Mouse (Mus musculus) hindbrain, embryonic 13.5 days (tissue): ENCODE measurements around the gene Inip. TPM values are rescaled to one million over a fixed set of nuclear protein-coding genes. Genes with fewer than 3 reads are reported as not detected.
A peak's percentile ranks its signal among the peaks of the same experiment; 100 is the strongest.

Experiments used
- ATAC-seq: fragments of 200-750 bp; cut with Nextera tagmentation; 2 replicates; pipeline ENCODE4 v1.8.0; 2017; ENCODE audit warnings: moderate TSS enrichment; ENCODE audit not compliant: low FRiP score
- H3K27ac ChIP-seq: fragments of 300-500 bp; sonication (generic); 2 replicates; pipeline ENCODE4 v1.5.1; 2015; ENCODE audit warnings: inconsistent platforms, mild to moderate bottlenecking, moderate library complexity
- H3K27me3 ChIP-seq: fragments of 300-500 bp; sonication (generic); 2 replicates; pipeline ENCODE4 v1.6.1; 2015; ENCODE audit warnings: mild to moderate bottlenecking, inconsistent platforms
- H3K36me3 ChIP-seq: fragments of 300-500 bp; sonication (generic); 2 replicates; pipeline ENCODE4 v1.6.1; 2015; ENCODE audit warnings: mild to moderate bottlenecking, inconsistent platforms
- H3K4me1 ChIP-seq: fragments of 300-500 bp; sonication (generic); replicated peaks from 2 replicates; pipeline ENCODE4 v1.6.1; 2015; ENCODE audit warnings: inconsistent platforms
- H3K4me2 ChIP-seq: fragments of 300-500 bp; sonication (generic); 2 replicates; pipeline ENCODE4 v1.6.1; 2015; ENCODE audit warnings: inconsistent platforms, mild to moderate bottlenecking, moderate library complexity
- H3K4me3 ChIP-seq: fragments of 300-500 bp; sonication (generic); 2 replicates; pipeline ENCODE4 v1.5.1; 2015; ENCODE audit warnings: mild to moderate bottlenecking, inconsistent platforms
- H3K9ac ChIP-seq: fragments of 300-500 bp; sonication (generic); 2 replicates; pipeline ENCODE4 v1.6.1; 2015; ENCODE audit warnings: mild to moderate bottlenecking, inconsistent platforms
- H3K9me3 ChIP-seq: fragments of 300-500 bp; sonication (generic); 2 replicates; pipeline ENCODE4 v1.6.1; 2016; ENCODE audit warnings: inconsistent platforms
- WGBS: fragments of 180-500 bp; shearing (Covaris S2); methylation state at CpG from one replicate; pipeline ENCODE4 v1.1.7; 2015; 5-methylcytosine and 5-hydroxymethylcytosine counted together
- polyA plus RNA-seq: library from polyadenylated mRNA; unstranded; fragments of >200 nt; fragmentation: Nextera tagmentation; extraction: Ambion mirVana; gene quantifications from 2 replicates; pipeline ENCODE4 v1.2.1, GENCODE M21; 2015

Inip gene
- polyA plus RNA-seq, 1 experiment from 2014 or later: 69.3 TPM

DNA sequence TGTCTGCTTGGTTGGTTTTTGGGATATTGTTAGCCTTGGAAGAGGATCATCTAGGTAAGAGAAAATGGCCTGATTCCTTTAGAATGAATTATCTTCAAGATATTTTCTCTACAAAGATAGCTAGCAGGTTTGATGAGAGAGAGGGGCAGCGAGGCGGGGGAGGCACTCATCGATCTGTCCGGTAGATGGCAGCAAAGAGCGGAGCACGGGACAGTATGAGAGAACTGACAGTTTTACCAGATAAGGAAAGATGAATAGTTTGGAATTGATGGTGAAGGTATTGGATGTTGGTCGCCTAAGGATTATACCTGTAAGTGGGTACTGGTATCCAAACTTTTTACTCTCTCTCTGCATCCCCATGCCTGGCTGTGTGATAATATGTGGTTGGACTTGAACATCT, 14.7 kb downstream of the Inip start:
- no peak overlapping the region for H3K4me3 ChIP-seq
- ATAC-seq: no peak
- WGBS: 0% methylated on average over 7 of the region's 7 CpGs
- no peak overlapping the region for H3K27ac ChIP-seq
- peaks cover 11% of the 10 kb centered on the region for H3K4me1 ChIP-seq
- H3K9ac ChIP-seq: no peak overlapping the region
- H3K27me3 ChIP-seq: no peaks in the 10 kb centered on the region
- no peak overlapping the region for H3K4me2 ChIP-seq
- H3K9me3 ChIP-seq: no peaks in the 10 kb centered on the region
- no peaks in the 10 kb centered on the region for H3K36me3 ChIP-seq

DNA sequence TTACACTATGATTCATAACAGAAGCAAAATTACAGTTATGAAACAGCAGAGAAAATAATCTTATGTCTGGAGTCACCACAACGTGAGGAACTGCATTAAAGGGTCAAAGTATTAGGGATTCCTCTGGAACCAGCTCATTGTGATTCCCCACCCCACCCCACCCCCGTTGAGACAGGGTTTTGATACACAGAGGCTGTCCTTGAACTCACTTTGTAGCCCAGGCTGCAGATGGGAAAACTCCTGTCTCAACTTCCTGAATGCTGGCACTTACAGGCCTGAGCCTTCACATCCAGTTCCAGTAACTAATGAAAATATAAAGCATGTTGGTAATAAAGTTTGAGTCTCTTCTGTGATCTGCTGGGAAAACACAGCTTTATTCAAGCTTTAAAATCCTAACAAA, 16.0 kb downstream of the Inip start:
- H3K27me3 ChIP-seq: no peaks in the 10 kb centered on the region
- no peak for ATAC-seq
- no peak overlapping the region for H3K27ac ChIP-seq
- no peaks in the 10 kb centered on the region for H3K9me3 ChIP-seq
- H3K4me3 ChIP-seq: no peak overlapping the region
- peaks cover 13% of the 10 kb centered on the region for H3K4me1 ChIP-seq
- no peak overlapping the region for H3K9ac ChIP-seq
- no peaks in the 10 kb centered on the region for H3K36me3 ChIP-seq
- no peak overlapping the region for H3K4me2 ChIP-seq
- WGBS: 31% methylated on average over 2 of the region's 2 CpGs

DNA sequence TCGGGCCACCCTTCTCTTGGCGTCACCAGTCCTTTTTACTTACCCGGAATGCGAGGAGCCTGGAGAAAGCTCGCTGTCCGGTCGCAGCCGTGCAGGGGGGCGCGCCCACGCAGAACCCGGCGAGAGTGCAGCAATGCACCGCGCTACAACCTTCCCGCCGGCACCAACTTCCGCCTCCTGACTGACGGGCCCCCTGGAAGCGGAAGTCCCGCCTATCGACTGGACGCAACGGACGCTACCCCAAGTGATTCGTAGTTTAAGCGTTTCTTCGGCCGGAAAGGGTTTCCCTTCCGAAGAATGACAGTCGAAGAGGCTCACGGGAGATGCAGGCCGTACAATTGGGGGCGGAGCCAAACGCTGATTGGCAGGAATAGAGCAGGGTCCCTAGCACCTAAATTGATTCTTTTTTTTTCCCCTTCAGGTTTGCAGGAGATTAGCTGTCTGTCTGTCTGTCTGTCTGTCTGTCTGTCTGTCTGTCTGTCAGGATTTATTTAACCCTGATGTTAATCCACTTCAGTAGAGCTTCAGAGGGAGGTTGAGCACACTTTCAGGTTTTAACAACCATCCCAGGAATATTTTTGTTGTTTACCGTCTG, 17.6 kb downstream of the Inip start:
- peak; percentile 97 for ATAC-seq
- H3K9ac ChIP-seq: peak overlapping the region; percentile 78
- peak overlapping the region; percentile 78 for H3K27ac ChIP-seq
- peak overlapping the region; percentile 68 for H3K4me3 ChIP-seq
- H3K9me3 ChIP-seq: no peaks in the 10 kb centered on the region
- H3K4me1 ChIP-seq: peaks cover 13% of the 10 kb centered on the region
- H3K27me3 ChIP-seq: no peaks in the 10 kb centered on the region
- peak overlapping the region; percentile 96 for H3K4me2 ChIP-seq
- no peaks in the 10 kb centered on the region for H3K36me3 ChIP-seq
- WGBS: 1% methylated on average over 36 of the region's 36 CpGs

DNA sequence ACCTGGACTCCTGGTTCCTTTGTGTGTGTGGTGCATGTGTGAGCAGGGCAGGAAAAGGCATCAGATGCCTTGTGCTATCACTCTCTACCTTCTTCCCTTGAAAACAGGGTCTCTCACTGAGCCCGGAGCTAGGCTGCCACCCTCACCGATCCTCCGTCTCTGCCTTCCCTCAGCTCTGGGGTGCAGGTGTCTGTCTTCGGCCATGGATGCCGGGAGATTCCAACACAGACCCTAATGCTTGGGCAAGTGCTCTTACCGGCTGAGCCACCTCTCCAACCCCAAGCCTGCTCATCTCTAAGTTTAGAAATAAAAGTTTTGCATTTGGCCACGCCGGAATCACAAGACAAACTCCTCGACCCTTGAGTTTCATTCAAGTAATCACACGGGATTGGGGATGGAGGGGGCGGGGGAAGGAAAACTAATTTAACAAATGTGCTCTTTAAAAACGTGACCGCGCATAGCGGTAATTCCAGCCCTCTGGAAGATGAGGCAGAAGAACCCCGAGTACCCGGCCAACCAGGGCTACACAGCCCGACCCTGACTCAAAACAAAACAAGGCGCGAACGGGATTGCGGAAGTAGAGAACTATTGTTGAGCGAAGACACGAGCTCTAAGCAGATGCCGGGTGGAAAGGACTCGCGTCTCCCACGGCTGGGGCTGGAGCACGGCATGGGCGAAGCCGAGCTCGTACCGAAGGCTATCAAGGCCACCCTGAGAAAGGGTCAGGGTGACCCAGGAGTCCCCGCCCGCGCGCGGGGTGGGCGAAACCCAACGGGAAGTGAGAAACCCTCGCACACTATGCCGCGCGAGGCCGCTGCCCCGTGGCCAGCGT, 18.3 kb downstream of the Inip start:
- under 1% methylated on average over 47 of the region's 47 CpGs for WGBS
- Histone ChIP-seq H3K36me3 (no peaks in the 10 kb centered on the region), H3K9ac (peak overlapping the region; percentile 78), H3K27me3 (no peaks in the 10 kb centered on the region), H3K9me3 (no peaks in the 10 kb centered on the region), H3K27ac (peak overlapping the region; percentile 78), H3K4me1 (peaks cover 13% of the 10 kb centered on the region), H3K4me3 (peak overlapping the region; percentile 68), H3K4me2 (peak overlapping the region; percentile 96)
- peak; percentile 80 for ATAC-seq

DNA sequence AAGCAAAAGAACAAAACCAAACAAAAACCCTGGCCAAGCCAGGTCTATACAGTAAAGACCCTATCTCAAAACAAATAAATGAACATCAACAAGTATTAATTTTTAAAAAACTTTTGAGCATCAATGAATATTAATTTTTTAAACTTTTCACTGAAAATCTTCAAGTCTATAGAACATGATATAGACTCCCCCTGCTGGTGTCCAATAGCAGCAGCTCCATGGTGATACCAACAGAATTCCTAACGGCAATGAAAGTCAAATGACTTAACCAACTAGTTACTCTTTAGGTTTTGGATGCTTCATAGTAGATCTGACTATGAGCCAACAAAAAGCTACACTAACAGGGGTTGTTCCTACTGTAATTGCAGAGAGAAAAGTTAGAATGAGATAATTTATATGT, 20.8 kb downstream of the Inip start:
- no peak overlapping the region for H3K27ac ChIP-seq
- WGBS: 9% methylated on average over 1 of the region's 1 CpGs
- H3K4me1 ChIP-seq: peaks cover 13% of the 10 kb centered on the region
- H3K4me2 ChIP-seq: no peak overlapping the region
- no peak for ATAC-seq
- H3K9ac ChIP-seq: no peak overlapping the region
- H3K36me3 ChIP-seq: no peaks in the 10 kb centered on the region
- no peaks in the 10 kb centered on the region for H3K9me3 ChIP-seq
- no peak overlapping the region for H3K4me3 ChIP-seq
- no peaks in the 10 kb centered on the region for H3K27me3 ChIP-seq

DNA sequence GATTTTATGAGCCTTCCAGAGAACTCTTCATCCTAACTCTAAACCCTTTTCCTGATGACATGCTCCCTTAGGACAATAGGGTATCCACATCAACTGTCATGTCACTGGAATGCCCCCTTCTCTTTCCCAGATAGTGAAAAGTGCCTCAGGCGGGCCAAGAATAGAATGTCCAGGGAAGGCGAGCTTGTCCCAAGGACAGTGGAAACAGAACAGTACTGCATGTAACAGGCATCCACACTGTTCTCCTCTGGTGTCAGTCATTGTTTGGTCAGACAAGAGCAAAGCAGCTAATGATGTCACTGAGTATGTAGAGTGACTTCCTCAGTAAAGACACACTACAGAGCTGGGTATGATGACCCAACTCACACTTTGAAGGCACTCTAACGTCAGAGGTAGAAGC, 23.6 kb downstream of the Inip start:
- Histone ChIP-seq H3K4me2 (no peak overlapping the region), H3K9ac (no peak overlapping the region), H3K36me3 (peaks cover 12% of the 10 kb centered on the region), H3K27me3 (no peaks in the 10 kb centered on the region), H3K4me1 (peaks cover 10% of the 10 kb centered on the region), H3K4me3 (no peak overlapping the region), H3K9me3 (no peaks in the 10 kb centered on the region), H3K27ac (no peak overlapping the region)
- WGBS: 81% methylated on average over 3 of the region's 3 CpGs
- ATAC-seq: no peak

DNA sequence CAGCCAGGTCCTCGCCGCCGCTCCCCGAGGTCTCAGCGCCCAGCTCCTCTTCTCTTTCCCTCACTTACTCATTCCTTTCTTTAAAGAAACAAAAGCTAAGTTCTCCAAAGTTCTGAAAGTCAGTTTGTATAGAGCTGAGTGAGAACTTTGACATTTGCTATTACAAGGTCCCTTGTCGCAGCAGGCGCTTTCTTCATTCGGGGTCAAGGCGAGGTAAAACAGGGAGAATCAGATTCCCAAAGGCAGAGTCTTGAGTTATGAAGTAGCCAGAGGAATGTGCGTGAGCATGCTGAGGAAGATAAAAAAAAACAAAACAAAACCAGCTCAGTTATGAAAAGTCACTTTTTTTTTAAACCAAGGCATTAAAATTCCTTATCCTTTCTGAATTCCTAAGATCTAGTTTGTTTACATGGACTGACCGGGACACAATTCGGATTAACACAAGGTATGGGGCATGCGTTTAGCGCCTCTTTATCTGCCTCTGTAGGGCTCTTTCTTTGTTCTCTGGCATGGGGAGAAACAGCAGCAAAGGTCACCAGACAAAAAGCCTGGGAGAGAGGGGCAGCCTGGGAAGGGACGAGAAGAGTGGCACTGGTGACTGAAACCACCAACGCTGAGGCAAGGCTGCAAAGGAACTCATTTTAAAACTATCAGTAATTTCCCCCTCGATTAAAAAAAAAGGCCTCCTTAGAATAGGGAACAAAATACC, 29.1 kb downstream of the Inip start:
- H3K27ac ChIP-seq: no peak overlapping the region
- H3K36me3 ChIP-seq: peaks cover 40% of the 10 kb centered on the region
- no peak overlapping the region for H3K4me2 ChIP-seq
- 28% methylated on average over 17 of the region's 17 CpGs for WGBS
- no peaks in the 10 kb centered on the region for H3K9me3 ChIP-seq
- no peak overlapping the region for H3K4me3 ChIP-seq
- peaks cover 7% of the 10 kb centered on the region; the same call in 1 of the 2 replicates for H3K4me1 ChIP-seq
- no peak for ATAC-seq
- no peak overlapping the region for H3K9ac ChIP-seq
- H3K27me3 ChIP-seq: no peaks in the 10 kb centered on the region

DNA sequence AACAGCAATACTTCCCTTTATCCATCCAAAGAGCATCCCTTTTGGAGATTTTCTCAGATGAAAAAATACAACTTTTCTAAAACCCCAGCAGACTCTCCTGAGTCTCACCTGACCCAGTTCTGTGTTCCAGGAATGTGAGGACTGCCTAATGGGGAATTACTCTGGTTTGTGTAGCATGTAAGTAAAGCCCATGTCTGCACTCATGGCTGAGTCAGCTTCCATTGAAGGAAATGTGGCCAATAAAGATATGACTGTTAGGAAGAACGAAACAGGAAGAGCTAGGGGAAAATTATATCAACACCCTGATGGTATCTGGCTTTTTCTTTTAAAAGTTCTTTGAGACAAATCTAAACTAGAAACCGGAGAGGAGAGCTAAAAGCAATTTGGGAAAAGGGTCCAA, 33.7 kb downstream of the Inip start:
- H3K4me1 ChIP-seq: peaks cover 22% of the 10 kb centered on the region
- no peaks in the 10 kb centered on the region for H3K9me3 ChIP-seq
- no peak overlapping the region for H3K27ac ChIP-seq
- no peak overlapping the region for H3K9ac ChIP-seq
- H3K27me3 ChIP-seq: no peaks in the 10 kb centered on the region
- H3K4me2 ChIP-seq: no peak overlapping the region
- ATAC-seq: no peak
- no peak overlapping the region for H3K4me3 ChIP-seq
- H3K36me3 ChIP-seq: peaks cover 28% of the 10 kb centered on the region
- 88% methylated on average over 2 of the region's 2 CpGs for WGBS

DNA sequence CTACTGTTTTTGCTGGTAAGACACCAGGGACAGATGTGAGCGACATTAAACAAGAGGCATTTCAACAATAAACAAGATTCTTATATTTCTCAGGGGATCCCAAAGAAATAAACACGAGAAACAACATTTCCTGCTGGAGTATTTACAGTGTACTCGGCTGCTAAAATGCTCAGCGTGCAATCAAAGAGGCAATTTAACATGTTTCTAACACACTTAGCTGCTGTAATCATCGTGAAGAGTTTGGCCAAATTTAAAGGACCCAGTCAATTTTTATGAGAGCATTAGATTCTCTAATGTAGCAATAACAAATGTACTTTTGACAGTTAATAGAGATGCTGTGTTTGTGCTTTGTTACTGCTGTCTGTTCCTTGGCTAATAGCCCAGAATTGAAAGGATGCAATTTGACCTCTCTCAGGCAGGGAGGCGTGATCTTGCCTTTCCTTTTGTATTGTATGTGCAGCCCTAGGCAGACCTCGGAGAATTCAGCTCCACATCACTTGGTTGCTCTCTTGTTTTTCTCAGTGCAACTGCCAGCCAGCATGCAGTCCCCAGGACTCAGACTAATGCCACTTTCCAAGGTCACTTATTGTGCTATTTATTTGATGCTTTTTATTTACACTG, 35.9 kb downstream of the Inip start:
- Histone ChIP-seq H3K4me3 (no peak overlapping the region), H3K36me3 (peaks cover 9% of the 10 kb centered on the region), H3K4me1 (peaks cover 19% of the 10 kb centered on the region), H3K27ac (peak overlapping the region; percentile 72), H3K9me3 (no peaks in the 10 kb centered on the region), H3K9ac (peak overlapping the region; percentile 43), H3K4me2 (peak overlapping the region; percentile 17; the same call in 1 of the 2 replicates), H3K27me3 (no peaks in the 10 kb centered on the region)
- peak; percentile 67 for ATAC-seq
- WGBS: 19% methylated on average over 7 of the region's 7 CpGs

DNA sequence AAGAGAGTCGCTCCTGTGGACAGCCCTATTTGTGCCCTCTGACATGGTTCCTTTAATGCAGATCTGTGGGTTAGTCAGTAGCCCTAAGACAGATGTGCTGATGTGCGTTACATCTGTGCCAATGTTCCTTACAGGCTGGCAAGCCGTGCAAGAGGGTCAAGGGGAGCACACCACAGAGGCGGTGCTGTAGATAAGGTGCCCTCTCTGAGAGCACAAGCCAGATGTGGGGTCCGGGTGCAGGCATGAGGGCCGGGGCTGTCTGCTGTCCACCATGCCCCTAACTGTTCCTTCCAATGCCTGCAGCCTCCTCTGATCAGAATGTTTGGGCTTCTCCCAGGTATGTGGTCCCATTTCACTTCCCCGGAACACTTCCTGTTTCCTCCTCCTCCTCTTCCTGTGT, 36.4 kb downstream of the Inip start:
- peaks cover 22% of the 10 kb centered on the region for H3K4me1 ChIP-seq
- peak; percentile 14; the same call in 1 of the 2 replicates for ATAC-seq
- 73% methylated on average over 7 of the region's 7 CpGs for WGBS
- H3K36me3 ChIP-seq: peaks cover 4% of the 10 kb centered on the region
- no peaks in the 10 kb centered on the region for H3K9me3 ChIP-seq
- H3K27ac ChIP-seq: peak overlapping the region; percentile 72
- H3K4me3 ChIP-seq: no peak overlapping the region
- H3K9ac ChIP-seq: peak overlapping the region; percentile 43
- 0 out of 2 replicates have a peak overlapping the region, but pooled peaks have one; percentile 17 for H3K4me2 ChIP-seq
- no peaks in the 10 kb centered on the region for H3K27me3 ChIP-seq

DNA sequence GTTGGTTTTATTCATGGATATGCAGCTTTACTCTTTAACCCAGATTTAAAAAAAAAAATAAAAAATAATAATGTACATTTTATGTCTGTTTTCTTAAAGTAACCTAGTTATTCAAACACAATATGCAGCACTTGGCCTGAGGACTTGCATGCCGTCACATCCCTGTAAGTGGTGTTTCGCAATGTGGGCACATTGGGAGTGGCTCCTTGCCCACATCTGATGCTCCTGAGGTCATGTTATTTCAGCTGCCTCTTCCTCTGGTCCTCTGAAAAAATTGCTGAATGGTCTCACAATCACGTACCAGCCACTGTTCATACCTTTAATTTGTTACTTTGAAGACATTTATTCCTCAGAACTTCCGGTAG, 40.0 kb downstream of the Inip start:
- H3K4me3 ChIP-seq: no peak overlapping the region
- H3K36me3 ChIP-seq: no peaks in the 10 kb centered on the region; the same call in 1 of the 2 replicates
- WGBS: 87% methylated on average over 4 of the region's 4 CpGs
- H3K27ac ChIP-seq: no peak overlapping the region
- H3K9ac ChIP-seq: no peak overlapping the region
- no peak overlapping the region for H3K4me2 ChIP-seq
- no peaks in the 10 kb centered on the region for H3K27me3 ChIP-seq
- no peaks in the 10 kb centered on the region for H3K9me3 ChIP-seq
- peaks cover 28% of the 10 kb centered on the region for H3K4me1 ChIP-seq
- no peak for ATAC-seq
